26 mouse cellular contexts compared by ENCODE assay signal in genomic region chr7:129278801-129279200, GRCm38 (mm10). TPM values are rescaled to one million over a fixed set of nuclear protein-coding genes. Genes with fewer than 3 reads are reported as not detected.
"Had no signal": no experiment of that assay in that cellular context is flagged by ENCODE, and none has a peak within 500 bp of the region (broad histone marks: within the 10 kb centered on the region; RNA-seq: fewer than 3 reads in every experiment).

No protein-coding gene starts in this region.

- DNase-seq: gastrocnemius, adult 2 months; gastrocnemius, postnatal 10 days; gastrocnemius, postnatal 25 days; heart, adult 2 months; heart, postnatal 14 days; heart, postnatal 4 days; kidney, adult 18-20 months; kidney, adult 8-10 months; kidney, postnatal 14 days; kidney, postnatal 36 days; layer of hippocampus, adult 9-11 months; layer of hippocampus, postnatal 36 days; left cerebral cortex, postnatal 4 days had no signal

- H3K27me3 ChIP-seq: heart, embryonic 15.5 days; hindbrain, embryonic 12.5 days; limb, embryonic 13.5 days; limb, embryonic 15.5 days; liver, embryonic 12.5 days had no signal

- H3K4me2 ChIP-seq: heart, embryonic 13.5 days; heart, embryonic 15.5 days; hindbrain, embryonic 12.5 days; hindbrain, embryonic 14.5 days; limb, embryonic 13.5 days; limb, embryonic 15.5 days; liver, embryonic 12.5 days had no signal

- H3K4me3 ChIP-seq: gastrocnemius, adult 2 months; heart, adult 2 months; heart, embryonic 13.5 days; heart, embryonic 15.5 days; hindbrain, embryonic 10.5 days; hindbrain, embryonic 12.5 days; limb, embryonic 13.5 days; limb, embryonic 15.5 days; liver, embryonic 12.5 days had no signal

- H3K4me1 ChIP-seq: heart, embryonic 13.5 days; heart, embryonic 15.5 days; hindbrain, embryonic 12.5 days; limb, embryonic 13.5 days; limb, embryonic 15.5 days; liver, embryonic 12.5 days had no signal

- ATAC-seq: hindbrain, embryonic 16.5 days; inflammation-experienced regulatory T-cells, adult 6 months; liver, embryonic 12.5 days had no signal

- H3K9ac ChIP-seq: heart, embryonic 13.5 days; heart, embryonic 15.5 days; hindbrain, embryonic 12.5 days; hindbrain, embryonic 14.5 days; limb, embryonic 13.5 days; limb, embryonic 15.5 days; liver, embryonic 12.5 days; liver, embryonic 14.5 days had no signal

- H3K27ac ChIP-seq: gastrocnemius, adult 2 months; heart, adult 2 months; heart, embryonic 13.5 days; heart, embryonic 15.5 days; hindbrain, embryonic 10.5 days; hindbrain, embryonic 12.5 days; hindbrain, embryonic 14.5 days; limb, embryonic 13.5 days; limb, embryonic 15.5 days; liver, embryonic 12.5 days; liver, embryonic 14.5 days had no signal

- H3K36me3 ChIP-seq: heart, embryonic 13.5 days; heart, embryonic 15.5 days; hindbrain, embryonic 10.5 days; hindbrain, embryonic 12.5 days; limb, embryonic 13.5 days; limb, embryonic 15.5 days; liver, embryonic 12.5 days had no signal

- H3K9me3 ChIP-seq: heart, embryonic 13.5 days; heart, embryonic 15.5 days; hindbrain, embryonic 10.5 days; hindbrain, embryonic 12.5 days; limb, embryonic 13.5 days; limb, embryonic 15.5 days had no signal

RNA-seq across cellular contexts. Expression of gene Plpp4, which starts 22.0 kb away (rescaled TPM):
- polyA plus RNA-seq: heart, adult 2 months; heart, postnatal 0 days; inflammation-experienced regulatory T-cells, adult 6 months; liver, adult 2 months; liver, embryonic 12.5 days had no signal
